Mouse (Mus musculus) cerebellum, adult 2 months (tissue): ENCODE measurements at regions not wholly inside any gene's neighbourhood (a gene's known extent, or its start where the extent isn't known, plus 50 kb on each side); places are given as distances from the start of the nearest gene placed in this dataset.

Experiments
- CTCF ChIP-seq: fragments of 200-500 bp; IDR thresholded peaks from 2 replicates; pipeline ENCODE4 v1.5.1; 2011; ENCODE audit warnings: low read depth, mild to moderate bottlenecking, control low read depth, low read length, moderate library complexity, borderline replicate concordance; ENCODE audit not compliant: insufficient read depth
- POLR2A ChIP-seq: fragments of 200-500 bp; IDR thresholded peaks from 2 replicates; pipeline ENCODE4 v1.6.1; 2011; ENCODE audit warnings: low read length, control low read depth, borderline replicate concordance; ENCODE audit not compliant: insufficient read depth

GRCm38 (mm10) chr9:41439979-41440378, 278.5 kb upstream of the Ubash3b start:
- TF ChIP-seq CTCF (no peak), POLR2A (no peak)
